Mouse (Mus musculus) gastrocnemius, adult 2 months (tissue): ENCODE measurements at regions not wholly inside any gene's neighbourhood (a gene's known extent, or its start where the extent isn't known, plus 50 kb on each side); places are given as distances from the start of the nearest gene placed in this dataset.

Source experiments
- DNase-seq: peaks from one replicate; pipeline ENCODE4 v3.0.0; 2022
- H3K27ac ChIP-seq: fragments of 200-600 bp; 2 replicates; pipeline ENCODE4 v1.8.1; 2022; ENCODE audit warnings: mild to moderate bottlenecking
- H3K4me3 ChIP-seq: fragments of 200-600 bp; 2 replicates; pipeline ENCODE4 v1.8.1; 2022; ENCODE audit warnings: mild to moderate bottlenecking, moderate library complexity
- CTCF ChIP-seq: fragments of 200-600 bp; IDR thresholded peaks from 2 replicates; pipeline ENCODE4 v1.8.1; 2022; ENCODE audit warnings: antibody characterized with exemption, mild to moderate bottlenecking, moderate library complexity
- intact Hi-C: fragments of 180-260 bp; cut with DNase I; formaldehyde crosslinking; loops from one replicate; pipeline ENCODE4 v1.15.1; 2025

DNA sequence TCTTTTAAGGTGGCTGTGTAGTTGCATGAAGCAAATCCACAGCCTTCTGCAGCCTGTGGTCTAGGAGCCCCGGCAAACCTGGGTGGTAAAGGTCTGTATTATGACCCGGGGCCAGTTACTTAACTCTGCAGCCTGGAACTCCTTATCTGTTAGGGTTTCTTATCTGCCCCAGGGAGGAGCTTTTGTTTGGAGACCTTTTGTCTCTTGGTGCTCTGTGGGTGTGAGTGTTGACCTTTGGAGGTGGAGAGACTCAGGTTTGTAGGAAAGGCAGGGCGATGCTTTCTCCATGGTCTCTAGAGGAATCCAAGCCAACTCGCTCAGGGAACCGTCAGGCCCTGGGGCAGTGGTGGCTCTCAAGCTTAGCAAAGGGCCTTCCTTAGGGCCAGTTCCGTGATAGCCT lies 127.8 kb upstream of the Ubr2 start:
- DNase-seq, result no peak
- intact Hi-C loops, result no loop called here
- TF ChIP-seq CTCF, result no peak
- Histone ChIP-seq H3K4me3 (no peak overlapping the region), H3K27ac (no peak overlapping the region)

DNA sequence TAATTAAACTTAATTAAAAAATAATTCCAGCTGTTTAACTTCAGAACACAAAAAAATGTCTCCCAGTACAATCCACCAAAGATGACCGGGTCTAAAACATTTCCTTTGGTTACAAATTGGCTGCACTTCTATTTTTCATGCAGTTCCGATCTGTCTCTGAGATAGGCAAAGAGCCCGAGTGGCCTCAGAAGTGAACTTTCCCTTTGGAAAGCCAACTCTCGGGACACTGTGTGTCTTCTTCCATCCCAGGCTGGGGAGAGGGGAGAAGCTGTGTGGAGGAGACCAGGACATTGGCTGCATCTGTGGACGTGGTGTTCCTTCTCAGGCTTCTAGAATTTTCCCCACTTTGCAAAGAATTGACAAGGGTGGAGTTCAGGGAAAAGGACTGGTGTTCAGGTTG lies 125.0 kb upstream of the Ubr2 start:
- intact Hi-C loops, result no loop called here
- TF ChIP-seq CTCF, result no peak

DNA sequence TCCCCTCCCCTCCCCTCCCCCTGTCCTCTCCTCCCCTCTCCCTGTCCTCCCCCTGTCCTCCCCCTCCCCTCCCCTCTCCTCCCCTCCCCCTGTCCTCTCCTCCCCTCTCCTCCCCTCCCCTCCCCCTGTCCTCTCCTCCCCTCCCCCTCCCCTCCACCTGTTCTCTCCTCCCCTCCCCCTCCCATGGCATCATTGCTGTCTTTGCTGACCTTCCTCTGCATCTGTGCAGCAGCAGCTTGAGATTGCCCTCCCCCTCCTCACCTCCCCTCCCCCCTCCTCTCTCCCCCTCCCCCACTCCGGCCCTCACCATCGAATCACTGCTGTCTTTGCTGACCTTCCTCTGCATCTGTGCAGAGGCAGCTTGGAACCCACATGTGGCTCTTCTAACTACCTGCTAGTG lies 123.4 kb upstream of the Ubr2 start:
- TF ChIP-seq CTCF, result no peak
- intact Hi-C loops, result no loop called here
- DNase-seq, result no peak
- Histone ChIP-seq H3K4me3 (no peak overlapping the region), H3K27ac (no peak overlapping the region)

More for the DNA sequence above, 125.0 kb upstream of the Ubr2 start:
- no peak for DNase-seq
- H3K4me3 ChIP-seq, result no peak overlapping the region
- H3K27ac ChIP-seq, result no peak overlapping the region

DNA sequence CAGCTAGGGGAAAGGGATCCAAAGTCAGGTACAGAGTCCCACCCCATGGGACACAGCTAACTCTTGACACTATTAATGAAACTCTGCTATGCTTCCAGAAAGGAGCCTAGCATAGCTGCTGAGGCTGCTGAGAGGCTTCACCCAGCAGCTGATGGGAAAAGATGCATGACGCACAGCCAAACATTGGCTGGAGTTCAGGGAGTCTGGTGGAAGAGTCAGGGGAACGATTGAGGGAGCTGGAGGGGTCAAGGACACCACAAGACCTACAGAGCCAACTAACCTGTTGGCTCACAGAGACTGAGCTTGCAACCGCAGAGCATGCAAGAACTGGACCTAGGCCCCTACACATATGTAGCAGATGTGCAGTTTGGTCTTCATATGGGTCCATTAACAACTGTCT lies 117.2 kb upstream of the Ubr2 start:
- no peak overlapping the region for H3K27ac ChIP-seq
- intact Hi-C loops, result no loop called here
- DNase-seq, result no peak
- no peak for TF ChIP-seq CTCF
- no peak overlapping the region for H3K4me3 ChIP-seq

DNA sequence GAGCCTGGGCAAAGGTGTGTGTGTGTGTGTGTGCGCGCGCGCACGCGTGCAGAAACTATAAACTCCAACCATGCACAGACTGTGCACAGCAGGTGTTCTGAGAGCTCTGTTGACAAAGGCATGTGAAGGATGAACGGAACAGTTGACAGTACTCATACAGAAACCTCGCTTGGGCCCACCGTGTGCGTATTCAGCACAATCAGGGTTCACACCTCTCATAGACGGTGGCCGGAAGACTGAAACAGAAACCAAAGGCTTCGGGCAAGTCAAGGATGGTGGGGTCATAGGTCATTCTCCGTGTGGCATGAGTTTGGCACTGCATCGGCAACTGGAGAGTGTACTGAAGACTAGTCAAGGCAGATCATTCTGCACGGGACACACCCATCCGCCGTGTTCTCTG lies 113.2 kb upstream of the Ubr2 start:
- Histone ChIP-seq H3K27ac (no peak overlapping the region), H3K4me3 (no peak overlapping the region)
- DNase-seq, result no peak
- TF ChIP-seq CTCF, result no peak
- intact Hi-C loops, result no loop called here

DNA sequence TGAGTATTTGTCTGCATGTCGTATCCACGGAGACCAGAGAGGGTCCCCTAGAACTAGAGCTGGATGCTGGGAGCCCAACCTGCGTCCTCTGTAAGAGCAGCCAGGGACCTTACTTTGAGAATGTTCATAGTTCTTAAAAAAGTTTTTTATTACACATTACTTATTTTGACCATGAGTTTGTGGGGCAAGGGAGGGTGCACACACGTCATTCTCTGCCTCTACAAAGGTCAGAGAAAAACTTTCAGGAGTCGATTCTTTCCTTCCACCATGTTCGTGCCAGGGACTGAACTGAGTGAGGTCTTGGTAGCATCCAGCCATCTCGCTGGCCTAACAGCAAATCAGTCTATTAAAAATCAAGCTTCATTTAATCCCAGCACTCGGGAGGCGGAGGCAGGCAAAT lies 111.9 kb upstream of the Ubr2 start:
- TF ChIP-seq CTCF, result no peak
- intact Hi-C loops, result no loop called here

DNA sequence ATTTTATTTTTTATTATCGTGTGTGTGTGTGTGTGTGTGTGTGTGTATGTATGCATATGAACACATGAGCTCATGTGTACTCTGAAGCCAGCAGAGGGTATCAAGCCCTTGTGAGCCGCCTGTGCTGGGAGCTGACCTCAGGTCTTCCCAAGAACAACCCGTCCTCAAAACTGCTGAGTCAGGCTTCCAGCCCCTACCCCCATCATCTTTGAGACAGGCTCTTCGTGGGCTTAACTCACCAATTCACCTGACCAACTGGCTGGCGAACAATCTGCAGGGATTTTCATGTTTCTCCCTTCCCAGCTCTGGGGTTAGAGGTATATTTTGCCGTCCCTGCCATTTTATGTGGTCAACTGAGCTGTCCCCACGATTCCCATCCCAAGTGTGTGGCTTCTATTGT lies 107.7 kb upstream of the Ubr2 start:
- no peak for DNase-seq
- Histone ChIP-seq H3K4me3 (no peak overlapping the region), H3K27ac (no peak overlapping the region)
- intact Hi-C loops, result no loop called here
- no peak for TF ChIP-seq CTCF

More for the DNA sequence above, 111.9 kb upstream of the Ubr2 start:
- Histone ChIP-seq H3K4me3 (no peak overlapping the region), H3K27ac (no peak overlapping the region)
- DNase-seq, result no peak

DNA sequence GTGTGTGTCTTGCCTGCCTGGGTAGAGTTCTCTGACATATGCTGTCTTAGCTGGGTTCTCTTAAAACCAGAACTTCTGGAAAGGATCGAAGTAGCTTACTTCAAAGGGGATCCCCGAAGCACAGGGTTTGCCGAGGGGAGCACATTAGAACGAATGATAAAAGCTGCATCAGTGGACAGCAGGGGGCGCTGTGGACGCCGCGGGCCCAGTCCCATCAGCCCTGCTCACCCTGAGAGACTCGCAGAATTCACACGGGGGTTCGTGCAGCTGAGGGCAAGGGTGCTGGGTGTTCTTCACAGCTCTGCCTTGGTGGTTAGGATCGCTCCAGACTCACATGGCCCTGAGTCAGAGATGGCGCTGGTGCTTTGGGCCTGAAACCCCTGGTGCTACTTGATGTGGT lies 105.4 kb upstream of the Ubr2 start:
- TF ChIP-seq CTCF, result peak; percentile 50
- DNase-seq, result peak; percentile 34
- H3K4me3 ChIP-seq, result no peak overlapping the region
- H3K27ac ChIP-seq, result no peak overlapping the region
- intact Hi-C loops, result no loop called here

DNA sequence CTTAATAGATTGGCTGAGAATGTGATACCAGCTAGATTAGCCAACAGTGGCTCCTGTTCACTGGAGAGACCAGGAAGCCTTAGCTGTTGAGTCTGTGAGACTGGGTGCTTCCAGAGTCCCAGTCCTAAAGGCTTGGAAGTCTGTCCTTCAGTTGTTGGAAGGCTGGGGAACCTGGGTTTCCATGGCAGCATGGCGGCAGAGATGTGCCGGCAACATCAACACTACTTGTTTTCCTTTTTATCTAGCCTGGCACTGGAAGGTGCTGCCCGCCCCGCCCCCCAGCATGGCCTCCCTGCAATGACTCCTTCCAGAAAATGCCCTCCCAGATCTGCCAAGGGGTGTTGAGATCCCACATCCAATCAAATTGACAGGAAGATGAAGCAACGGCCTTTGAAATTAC lies 104.8 kb upstream of the Ubr2 start:
- intact Hi-C loops, result no loop called here
- Histone ChIP-seq H3K4me3 (no peak overlapping the region), H3K27ac (no peak overlapping the region)
- no peak for TF ChIP-seq CTCF
- DNase-seq, result no peak

DNA sequence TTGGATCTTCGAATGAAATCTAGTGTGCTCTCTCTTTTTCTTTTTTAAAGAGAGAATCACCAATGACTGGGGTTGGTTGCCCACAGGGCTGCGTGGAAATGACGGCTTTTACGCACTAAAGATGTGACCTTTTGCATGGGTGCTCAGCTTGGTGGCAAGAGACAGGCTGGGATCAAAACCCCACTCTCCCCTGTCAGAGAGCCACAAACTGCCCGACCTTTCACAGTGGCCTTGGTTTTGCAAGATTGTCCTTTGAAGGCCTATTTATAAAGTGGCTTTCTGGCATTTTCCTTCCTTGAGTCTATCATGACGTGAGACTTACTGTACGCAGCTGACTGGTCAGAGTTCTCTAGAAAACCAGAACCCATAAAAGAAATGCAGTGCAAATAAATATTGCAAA lies 104.4 kb upstream of the Ubr2 start:
- no peak overlapping the region for H3K4me3 ChIP-seq
- no peak for DNase-seq
- intact Hi-C loops, result no loop called here
- no peak overlapping the region for H3K27ac ChIP-seq
- no peak for TF ChIP-seq CTCF

DNA sequence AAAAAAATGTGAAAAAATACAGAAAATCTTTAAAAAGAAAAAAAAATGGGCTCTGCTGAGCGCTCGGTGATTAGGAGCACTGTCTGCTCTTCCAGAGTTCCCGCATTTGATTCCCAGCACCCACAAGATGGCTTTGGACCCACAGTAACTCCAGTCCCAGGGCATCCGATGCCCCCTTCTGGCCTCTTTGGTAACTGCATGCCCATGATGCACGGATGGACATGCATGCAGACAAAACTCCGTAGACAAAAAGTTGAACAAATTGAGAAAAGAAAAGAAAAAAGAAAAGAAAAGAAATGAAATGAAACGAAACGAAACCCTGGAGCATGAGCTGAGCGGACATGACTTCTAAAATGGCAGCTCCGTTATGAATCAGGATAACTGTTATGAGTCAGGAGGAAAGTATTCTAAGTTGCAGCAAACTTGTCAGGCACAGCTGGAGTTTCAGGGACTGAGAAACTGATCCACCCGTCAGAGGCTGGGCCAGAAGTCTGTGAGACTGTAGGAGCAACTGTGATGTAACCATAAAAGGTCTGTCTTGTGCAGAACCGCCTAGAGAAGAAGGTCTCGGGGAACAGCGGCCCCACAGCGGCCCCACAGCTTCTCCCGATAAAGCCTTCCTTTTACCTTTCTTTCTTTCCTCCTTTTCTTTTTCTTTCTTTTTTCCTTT lies 102.3 kb upstream of the Ubr2 start:
- intact Hi-C loops, result no loop called here
- no peak overlapping the region for H3K27ac ChIP-seq
- DNase-seq, result peak; percentile 38
- TF ChIP-seq CTCF, result peak; percentile 50
- no peak overlapping the region for H3K4me3 ChIP-seq

DNA sequence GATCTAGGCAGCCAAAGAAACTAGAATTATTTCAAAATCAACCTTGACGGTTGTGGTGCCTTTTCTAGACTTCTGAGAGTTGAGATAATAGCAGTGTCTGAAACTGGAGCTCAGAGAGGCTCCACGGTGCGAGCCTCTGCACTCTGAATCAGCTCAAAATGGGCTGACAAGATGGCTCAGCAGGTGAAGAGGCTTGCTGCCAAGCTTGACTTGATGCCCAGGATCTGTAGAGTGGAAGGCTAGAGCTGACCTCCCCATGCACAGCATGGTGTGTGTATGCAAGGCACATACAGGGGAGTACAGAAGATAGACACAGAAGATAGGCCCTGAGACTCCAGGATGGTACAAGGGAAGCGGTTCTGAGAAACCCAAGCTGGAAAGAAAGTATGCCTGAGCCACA lies 100.5 kb upstream of the Ubr2 start:
- TF ChIP-seq CTCF, result no peak
- Histone ChIP-seq H3K27ac (no peak overlapping the region), H3K4me3 (no peak overlapping the region)
- intact Hi-C loops, result no loop called here
- DNase-seq, result no peak

DNA sequence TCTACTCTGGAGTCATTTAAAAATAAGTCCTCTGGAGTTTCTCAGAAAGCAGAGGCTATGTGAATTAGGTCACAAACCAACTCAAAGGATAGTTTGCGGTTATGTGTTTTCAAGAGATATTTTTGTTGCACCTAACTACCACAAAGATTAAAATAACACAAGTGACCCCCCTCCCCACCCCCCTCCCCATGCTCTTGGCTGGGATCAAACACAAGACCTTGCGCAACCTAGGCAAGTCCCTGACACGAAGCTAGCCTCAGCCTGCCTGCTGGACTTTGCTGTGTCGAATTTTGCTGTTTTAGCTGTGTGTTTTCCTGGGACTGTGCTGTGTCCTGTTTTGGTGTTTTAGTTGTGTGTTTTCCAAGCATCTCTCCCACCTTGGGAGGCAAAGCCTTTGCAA lies 94.0 kb upstream of the Ubr2 start:
- Histone ChIP-seq H3K4me3 (no peak overlapping the region), H3K27ac (no peak overlapping the region)
- DNase-seq, result no peak
- no peak for TF ChIP-seq CTCF
- intact Hi-C loops, result no loop called here

DNA sequence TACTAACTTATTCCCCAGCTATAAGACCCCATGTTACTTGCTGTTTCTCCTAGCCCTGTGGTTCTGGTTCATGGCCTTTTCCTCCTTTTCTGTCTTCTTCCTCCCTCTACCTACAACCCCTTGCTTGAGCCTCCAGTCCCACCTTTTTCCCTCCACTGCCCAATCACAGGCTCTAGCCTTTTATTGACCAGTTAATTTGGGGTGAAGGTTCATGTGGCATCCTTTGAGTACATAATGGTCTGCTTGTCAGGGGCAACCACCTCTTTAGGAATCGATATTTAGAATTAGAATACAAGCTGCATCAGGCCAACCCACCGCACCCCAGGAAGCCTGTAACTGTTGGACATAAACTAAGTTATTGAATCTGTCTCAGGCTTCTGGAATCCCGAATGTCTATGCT lies 84.8 kb upstream of the Ubr2 start:
- DNase-seq, result no peak
- intact Hi-C loops, result no loop called here
- Histone ChIP-seq H3K4me3 (no peak overlapping the region), H3K27ac (no peak overlapping the region)
- no peak for TF ChIP-seq CTCF
